Mouse (Mus musculus): ENCODE data around the gene Apopt1.

- TF ChIP-seq CTCF (IDR thresholded peaks at IDR 0.05; ENCODE audit: low read depth) (no peak), EP300 (optimal IDR thresholded peaks at IDR 0.05) (no peak)
These were observed 39.4 kb downstream of the Apopt1 start for GRCm38 (mm10) chr12:111752491-111752890.

All from stomach, postnatal 0 days (tissue).